Mouse (Mus musculus) heart, postnatal 0 days (tissue): ENCODE measurements around the gene Tfr2.

Experiments
- CTCF ChIP-seq: IDR thresholded peaks from 2 replicates; pipeline ENCODE4 v1.5.1; 2016; ENCODE audit warnings: antibody characterized with exemption, control low read depth, low read depth
- EP300 ChIP-seq: IDR thresholded peaks from 2 replicates; pipeline ENCODE4 v1.6.1; 2016; ENCODE audit warnings: antibody characterized with exemption, low read depth

DNA sequence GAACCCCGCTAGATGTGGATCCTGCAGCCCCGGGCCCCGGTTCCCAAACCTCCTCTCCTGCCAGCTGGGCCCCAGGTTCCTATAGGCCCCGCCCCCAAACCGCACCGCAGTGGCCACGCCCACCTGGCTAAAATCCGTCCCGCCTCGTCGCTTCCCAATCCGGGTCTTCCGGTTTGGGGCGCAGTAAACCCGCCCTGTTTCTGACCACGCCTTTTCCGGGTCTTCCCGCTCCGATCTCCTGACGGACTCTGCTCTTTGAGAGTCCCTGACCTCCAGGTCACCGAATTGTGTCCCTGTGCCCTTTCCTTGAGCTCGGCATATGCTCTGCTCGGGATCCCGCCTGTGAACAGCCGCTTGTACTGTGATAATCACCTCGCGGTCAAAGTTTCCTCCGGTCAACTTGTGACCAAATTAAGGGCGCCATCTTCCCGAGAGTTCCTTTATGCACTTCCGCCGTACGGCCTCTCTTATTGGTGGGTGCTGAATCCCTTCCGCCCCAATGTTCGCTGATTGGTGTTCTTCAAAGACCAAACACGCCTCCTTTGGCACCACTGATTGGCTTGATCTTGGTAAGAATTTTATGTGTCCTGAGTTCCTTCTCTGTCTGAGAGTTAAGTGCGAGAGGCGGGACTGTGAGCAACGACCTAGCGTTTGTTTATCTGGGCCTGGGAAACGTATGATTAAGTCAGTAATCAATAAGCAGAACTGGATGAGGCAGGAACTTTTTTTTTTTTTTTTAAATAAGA lies 31.2 kb downstream of the Tfr2 start, which contains the start of gene Mospd3:
- no peak for TF ChIP-seq CTCF
- no peak; the same call in 1 of the 2 replicates for TF ChIP-seq EP300
